Mouse (Mus musculus): Measurements from ENCODE around the gene Gm10985.

The Gm10985 gene

GRCm38 (mm10) chr3:53844786-53845185, at the start of gene Gm10985:
Gene Gm10985 (plus strand): TSS chr3:53845086.
- no peak for DNase-seq (ENCODE audit: low read depth, low spot score)

- DNase-seq (ENCODE audit: low read depth, low spot score): no peak
Measured at GRCm38 (mm10) chr3:53796933-53797332, 48.0 kb upstream of the Gm10985 start.

GRCm38 (mm10) chr3:53799671-53800070, 45.2 kb upstream of the Gm10985 start:
- DNase-seq (ENCODE audit: low read depth, low spot score): no peak

GRCm38 (mm10) chr3:53813421-53813977, 31.4 kb upstream of the Gm10985 start:
- no peak for DNase-seq (ENCODE audit: low read depth, low spot score)

- no peak for DNase-seq (ENCODE audit: low read depth, low spot score)
Measured at GRCm38 (mm10) chr3:53834238-53834637, 10.6 kb upstream of the Gm10985 start.

GRCm38 (mm10) chr3:53846206-53846928, 1.5 kb downstream of the Gm10985 start:
- no peak for DNase-seq (ENCODE audit: low read depth, low spot score)

- no peak for DNase-seq (ENCODE audit: low read depth, low spot score)
Measured at GRCm38 (mm10) chr3:53847726-53848125, 2.8 kb downstream of the Gm10985 start.

GRCm38 (mm10) chr3:53848262-53848661, 3.4 kb downstream of the Gm10985 start:
- no peak for DNase-seq (ENCODE audit: low read depth, low spot score)

GRCm38 (mm10) chr3:53854261-53854660, 9.4 kb downstream of the Gm10985 start:
- no peak for DNase-seq (ENCODE audit: low read depth, low spot score)

GRCm38 (mm10) chr3:53854831-53855230, 9.9 kb downstream of the Gm10985 start:
- DNase-seq (ENCODE audit: low read depth, low spot score): no peak

GRCm38 (mm10) chr3:53863383-53864220, 18.7 kb downstream of the Gm10985 start, which contains the start of gene Ufm1:
Gene Ufm1 (minus strand): TSS chr3:53863830.
- peak; percentile 90 for DNase-seq (ENCODE audit: low read depth, low spot score)

GRCm38 (mm10) chr3:53868212-53868611, 23.3 kb downstream of the Gm10985 start:
- no peak for DNase-seq (ENCODE audit: low read depth, low spot score)

GRCm38 (mm10) chr3:53869263-53869662, 24.4 kb downstream of the Gm10985 start:
- no peak for DNase-seq (ENCODE audit: low read depth, low spot score)

GRCm38 (mm10) chr3:53870482-53870881, 25.6 kb downstream of the Gm10985 start:
- DNase-seq (ENCODE audit: low read depth, low spot score): no peak

- no peak for DNase-seq (ENCODE audit: low read depth, low spot score)
Measured at GRCm38 (mm10) chr3:53871596-53871995, 26.7 kb downstream of the Gm10985 start.

GRCm38 (mm10) chr3:53890619-53891540, 46.0 kb downstream of the Gm10985 start:
- DNase-seq (ENCODE audit: low read depth, low spot score): no peak
